Mouse (Mus musculus): ENCODE measurements around the gene Susd5.
"Not testable (repeated sequence)": the region's sequence is repeated elsewhere in the genome, so short reads cannot be mapped to it uniquely, and the experiment has no call there.

The Susd5 gene

GRCm38 (mm10) chr9:114069372-114069771 is 12.4 kb downstream of the Susd5 start:
- DNase-seq (ENCODE audit: inconsistent ontology term), result no peak

GRCm38 (mm10) chr9:114073681-114074080 is 16.7 kb downstream of the Susd5 start:
- DNase-seq (ENCODE audit: inconsistent ontology term), result no peak

GRCm38 (mm10) chr9:114086422-114086821 is 29.5 kb downstream of the Susd5 start:
- DNase-seq (ENCODE audit: inconsistent ontology term), result no peak

- DNase-seq (ENCODE audit: inconsistent ontology term), result no peak
Observed at GRCm38 (mm10) chr9:114087106-114087815, 30.3 kb downstream of the Susd5 start.

- not testable (repeated sequence) for DNase-seq (ENCODE audit: inconsistent ontology term)
Observed at GRCm38 (mm10) chr9:114088885-114089284, 31.9 kb downstream of the Susd5 start.

- not testable (repeated sequence) for DNase-seq (ENCODE audit: inconsistent ontology term)
Observed at GRCm38 (mm10) chr9:114092188-114092587, 35.2 kb downstream of the Susd5 start.

- DNase-seq (ENCODE audit: inconsistent ontology term), result no peak
Observed at GRCm38 (mm10) chr9:114094854-114095253, 37.9 kb downstream of the Susd5 start.

- no peak for DNase-seq (ENCODE audit: inconsistent ontology term)
Observed at GRCm38 (mm10) chr9:114098716-114099302, 41.9 kb downstream of the Susd5 start.

- no peak for DNase-seq (ENCODE audit: inconsistent ontology term)
Observed at GRCm38 (mm10) chr9:114110268-114110667, 53.3 kb downstream of the Susd5 start.

GRCm38 (mm10) chr9:114111161-114111560 is 54.2 kb downstream of the Susd5 start:
- no peak for DNase-seq (ENCODE audit: inconsistent ontology term)

GRCm38 (mm10) chr9:114112226-114112625 is 55.3 kb downstream of the Susd5 start:
- peak; percentile 80 for DNase-seq (ENCODE audit: inconsistent ontology term)

- DNase-seq (ENCODE audit: inconsistent ontology term), result no peak
Observed at GRCm38 (mm10) chr9:114113911-114114623, 57.1 kb downstream of the Susd5 start.

GRCm38 (mm10) chr9:114116672-114117071 is 59.7 kb downstream of the Susd5 start:
- peak; percentile 74 for DNase-seq (ENCODE audit: inconsistent ontology term)

- peak; percentile 40 for DNase-seq (ENCODE audit: inconsistent ontology term)
Observed at GRCm38 (mm10) chr9:114122862-114123261, 65.9 kb downstream of the Susd5 start.

- DNase-seq (ENCODE audit: inconsistent ontology term), result not testable (repeated sequence)
Observed at GRCm38 (mm10) chr9:114129273-114129835, 72.4 kb downstream of the Susd5 start.

Data from Muller cell, postnatal 12 days (primary cell).